Mouse (Mus musculus) lung, postnatal 10 days (tissue): ENCODE data around the gene Pirt.
A peak's percentile ranks its signal among the peaks of the same experiment; 100 is the strongest.

Experiments used
- DNase-seq: peaks from one replicate; pipeline ENCODE4 v3.0.0; 2021

Pirt gene

GRCm38 (mm10) chr11:66911811-66912210, at the start of gene Pirt:
Gene Pirt (plus strand): TSS chr11:66911981.
- peak; percentile 21 for DNase-seq

DNA sequence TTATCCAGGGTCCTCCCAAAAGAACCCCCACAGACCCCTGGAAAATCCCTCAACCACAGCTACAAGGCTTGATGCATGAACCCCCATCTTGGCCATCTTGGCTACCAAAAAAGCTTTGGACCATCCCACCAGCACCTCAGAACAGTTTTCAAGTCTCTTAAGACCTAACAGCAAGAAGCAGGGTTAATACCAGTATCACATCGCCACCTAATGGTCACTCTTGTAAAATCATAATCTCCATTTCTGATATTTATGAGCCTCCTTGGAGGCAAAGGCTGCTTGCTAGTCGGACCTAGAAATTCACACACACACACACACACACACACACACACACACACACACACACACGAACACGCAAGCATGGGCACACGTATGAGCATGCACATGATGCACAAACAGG, 40.1 kb upstream of the Pirt start:
- peak; percentile 56 for DNase-seq

- no peak for DNase-seq
Observed at GRCm38 (mm10) chr11:66872773-66873470, 38.9 kb upstream of the Pirt start.

DNA sequence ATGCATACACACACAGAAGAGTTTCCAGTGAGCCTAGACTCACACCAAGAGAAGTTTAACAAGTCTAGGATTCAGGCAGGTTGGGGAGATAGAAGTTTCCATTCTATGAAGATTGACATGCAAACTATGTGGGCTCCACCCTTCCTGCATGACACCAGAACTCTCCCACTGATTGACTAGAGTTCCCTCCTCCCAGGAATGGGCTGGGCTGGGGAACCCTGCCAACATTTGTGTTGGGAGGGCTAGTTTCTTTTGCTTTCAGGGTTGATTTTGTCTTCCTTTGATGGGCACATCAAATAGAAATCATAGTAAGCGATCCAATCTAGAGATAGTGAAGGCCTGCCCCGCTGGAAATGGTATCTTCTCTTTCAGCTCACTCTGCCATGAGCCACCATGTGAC, 30.5 kb upstream of the Pirt start:
- DNase-seq: peak; percentile 75

DNA sequence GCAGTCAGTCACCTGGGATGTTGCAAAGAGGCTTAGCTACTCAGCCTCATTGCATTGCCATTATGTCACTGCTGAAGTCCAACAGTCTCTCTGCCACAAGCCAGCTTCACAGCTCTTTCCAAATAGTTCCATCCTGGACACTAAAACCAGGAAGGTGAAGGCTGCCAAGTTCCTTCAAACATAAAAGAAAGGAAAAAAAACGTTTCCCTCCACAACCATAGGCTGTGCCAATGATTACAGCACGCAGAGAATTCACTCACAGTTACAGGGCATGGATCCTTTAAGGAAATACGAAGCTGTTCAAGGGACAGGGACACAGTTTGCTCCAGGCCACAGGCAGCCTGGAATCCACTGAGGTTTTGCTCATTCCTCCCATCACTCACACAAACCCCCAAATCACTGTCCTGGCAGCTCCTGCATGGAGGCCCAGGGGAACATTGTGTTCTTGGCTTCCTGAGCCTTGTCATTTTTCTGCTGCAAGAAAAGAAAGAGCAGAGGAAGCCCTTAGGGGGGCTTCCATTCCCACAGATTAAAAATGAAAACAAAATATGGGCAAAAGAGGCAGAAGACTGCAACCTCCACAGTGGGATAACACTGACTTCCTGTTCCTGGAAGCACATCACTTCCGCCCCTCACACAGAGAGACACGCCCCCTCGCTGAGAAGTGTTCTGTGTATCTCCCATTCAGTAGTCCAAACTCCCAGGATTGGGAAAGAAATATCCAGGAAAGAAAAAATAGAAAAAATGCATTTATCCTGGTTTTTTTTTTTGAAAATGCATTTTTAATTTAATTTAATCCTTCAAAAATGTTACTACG, 29.3 kb upstream of the Pirt start:
- DNase-seq: peak; percentile 73

DNA sequence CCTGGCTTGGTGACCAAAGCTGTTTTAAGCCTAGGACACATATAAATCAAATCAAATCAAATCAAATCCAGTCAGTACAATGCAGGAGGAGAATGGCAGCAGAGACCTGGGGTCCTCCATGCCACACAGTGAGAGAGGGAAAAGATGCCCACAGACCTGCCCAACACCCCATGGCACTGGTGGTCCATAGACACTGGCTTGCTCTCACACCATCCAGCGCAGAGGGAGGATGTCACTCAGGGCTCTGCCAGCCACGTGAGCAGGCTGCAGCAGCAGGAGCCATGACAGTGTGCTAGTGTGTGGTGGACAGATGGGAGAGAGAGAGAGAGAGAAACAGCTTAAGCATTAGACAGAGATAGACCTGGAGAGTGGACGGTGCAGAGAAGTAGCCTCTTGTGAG, 19.2 kb upstream of the Pirt start:
- DNase-seq: no peak

DNA sequence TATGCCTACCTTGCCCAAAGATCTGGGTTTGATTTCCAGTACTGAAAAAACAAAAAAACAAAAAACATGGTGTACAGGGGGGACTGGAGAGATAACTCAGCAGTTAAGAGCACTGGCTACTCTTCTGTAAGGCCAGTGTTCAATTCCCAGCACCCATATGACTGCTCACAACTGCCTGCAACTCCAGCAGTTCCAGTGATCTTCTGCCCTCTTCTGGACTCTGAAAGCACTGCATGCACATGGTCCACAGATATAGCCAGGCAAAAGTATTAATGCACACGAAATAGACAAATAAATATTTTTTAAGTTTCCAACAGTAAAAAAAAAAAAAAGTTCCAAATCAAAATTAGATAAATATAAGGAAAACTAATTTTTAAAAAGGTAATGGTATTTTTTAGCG, 13.0 kb upstream of the Pirt start:
- no peak for DNase-seq

GRCm38 (mm10) chr11:66899426-66899825, 12.4 kb upstream of the Pirt start:
- peak; percentile 78 for DNase-seq

GRCm38 (mm10) chr11:66902801-66903200, 9.0 kb upstream of the Pirt start:
- no peak for DNase-seq

GRCm38 (mm10) chr11:66905617-66906384, 6.0 kb upstream of the Pirt start:
- peak; percentile 87 for DNase-seq

- peak; percentile 16 for DNase-seq
Observed at GRCm38 (mm10) chr11:66912531-66913458, 1.0 kb downstream of the Pirt start.

GRCm38 (mm10) chr11:66914249-66914648, 2.5 kb downstream of the Pirt start:
- peak; percentile 68 for DNase-seq

DNA sequence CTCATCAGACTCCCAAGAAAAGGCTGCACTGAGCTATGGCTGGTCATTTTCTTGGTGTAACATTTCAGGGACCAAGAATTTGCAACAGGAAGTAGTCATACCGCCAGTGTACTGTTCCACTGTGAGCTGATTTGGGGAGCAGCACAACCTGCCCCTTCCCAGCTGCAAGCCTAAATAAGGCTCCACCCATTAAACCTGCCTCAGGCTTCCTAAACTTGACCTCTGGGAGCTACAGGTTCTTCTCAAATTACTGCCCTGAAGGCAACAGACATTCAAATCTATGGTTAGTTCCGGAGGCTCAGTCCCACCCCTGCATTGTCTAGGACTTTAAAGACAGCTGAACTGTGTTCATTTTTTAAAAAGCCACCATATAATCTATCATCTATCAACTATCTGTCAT, 8.2 kb downstream of the Pirt start:
- DNase-seq: no peak

GRCm38 (mm10) chr11:66924095-66924823, 12.5 kb downstream of the Pirt start:
- no peak for DNase-seq

- no peak for DNase-seq
Observed at GRCm38 (mm10) chr11:66928311-66928710, 16.5 kb downstream of the Pirt start.

GRCm38 (mm10) chr11:66932827-66933599, 21.2 kb downstream of the Pirt start:
- no peak for DNase-seq

GRCm38 (mm10) chr11:66934428-66935173, 22.8 kb downstream of the Pirt start:
- DNase-seq: no peak

DNA sequence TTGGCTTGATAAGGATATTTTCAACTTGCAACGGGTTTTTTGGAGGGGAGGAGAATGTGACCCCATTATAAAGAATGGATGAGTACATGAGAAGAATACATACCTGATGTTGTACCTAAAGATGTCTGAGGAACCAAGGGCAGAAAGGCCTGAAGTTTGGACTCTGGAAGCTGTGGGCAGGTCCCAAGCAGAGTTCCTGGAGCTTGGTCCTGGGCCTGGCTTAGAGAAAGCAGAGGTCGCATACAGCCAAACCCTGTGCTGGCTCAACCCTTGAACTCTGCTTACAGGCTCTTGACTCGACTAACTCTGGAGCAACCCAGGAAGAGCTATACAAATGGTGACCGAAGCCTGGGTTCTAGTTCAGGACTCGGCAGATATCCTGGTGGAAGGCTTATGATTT, 30.2 kb downstream of the Pirt start:
- no peak for DNase-seq

- no peak for DNase-seq
Observed at GRCm38 (mm10) chr11:66945224-66945767, 33.5 kb downstream of the Pirt start.

- DNase-seq: no peak
Observed at GRCm38 (mm10) chr11:66946521-66946920, 34.7 kb downstream of the Pirt start.
